Mouse (Mus musculus) bone marrow macrophage, adult 2 months (primary cell): Measurements from ENCODE around the gene Ss18l2.

Source experiments
- CTCF ChIP-seq: IDR thresholded peaks from 2 replicates; pipeline ENCODE4 v1.5.1; 2012; ENCODE audit warnings: low read depth, mild to moderate bottlenecking, low read length, moderate library complexity
- POLR2A ChIP-seq: IDR thresholded peaks from 2 replicates; pipeline ENCODE4 v1.6.1; 2012; ENCODE audit warnings: mild to moderate bottlenecking, low read depth, low read length, borderline replicate concordance

DNA sequence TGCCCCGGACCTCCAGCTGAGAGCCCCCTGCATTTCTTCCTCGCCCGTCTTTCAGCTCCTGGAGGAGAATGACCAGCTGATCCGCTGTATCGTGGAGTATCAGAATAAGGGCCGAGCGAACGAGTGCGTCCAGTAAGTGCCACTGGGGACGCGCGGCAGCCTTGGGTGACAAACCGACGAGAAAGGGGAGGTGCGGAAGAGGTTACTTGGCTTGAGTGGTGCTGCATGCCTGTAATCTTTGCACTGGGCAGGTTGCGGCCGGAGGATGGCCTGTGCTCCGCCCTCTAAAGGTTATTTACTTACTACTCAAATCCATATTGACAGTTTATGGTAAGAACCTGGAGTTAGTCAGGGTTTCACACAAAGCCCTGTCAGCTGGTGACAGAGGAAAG lies 451 bp downstream of the Ss18l2 start:
- no peak for TF ChIP-seq CTCF
- TF ChIP-seq POLR2A, result no peak
